Mouse (Mus musculus) limb, embryonic 13.5 days (tissue): ENCODE data around the gene Fto. TPM values are rescaled to one million over a fixed set of nuclear protein-coding genes. Genes with fewer than 3 reads are reported as not detected.

ENCODE experiments used
- ATAC-seq: fragments of 200-750 bp; cut with Nextera tagmentation; 2 replicates; pipeline ENCODE4 v1.8.0; 2017; ENCODE audit warnings: low read depth, moderate number of reproducible peaks, moderate TSS enrichment; ENCODE audit not compliant: low FRiP score
- H3K27ac ChIP-seq: fragments of 300-500 bp; sonication (generic); 2 replicates; pipeline ENCODE4 v1.5.1; 2015; ENCODE audit warnings: inconsistent platforms, mild to moderate bottlenecking, moderate library complexity
- H3K27me3 ChIP-seq: fragments of 300-500 bp; sonication (generic); 2 replicates; pipeline ENCODE4 v1.6.1; 2015; ENCODE audit warnings: mild to moderate bottlenecking, inconsistent platforms
- H3K36me3 ChIP-seq: fragments of 300-500 bp; sonication (generic); 2 replicates; pipeline ENCODE4 v1.6.1; 2015; ENCODE audit warnings: inconsistent platforms, mild to moderate bottlenecking, moderate library complexity
- H3K4me1 ChIP-seq: fragments of 300-500 bp; sonication (generic); 2 replicates; pipeline ENCODE4 v1.6.1; 2015; ENCODE audit warnings: inconsistent platforms
- H3K4me2 ChIP-seq: fragments of 300-500 bp; sonication (generic); replicated peaks from 2 replicates; pipeline ENCODE4 v1.6.1; 2015; ENCODE audit warnings: inconsistent platforms, mild to moderate bottlenecking, moderate library complexity
- H3K4me3 ChIP-seq: fragments of 300-500 bp; sonication (generic); 2 replicates; pipeline ENCODE4 v1.5.1; 2015; ENCODE audit warnings: moderate library complexity, mild to moderate bottlenecking, inconsistent platforms
- H3K9ac ChIP-seq: fragments of 300-500 bp; sonication (generic); 2 replicates; pipeline ENCODE4 v1.6.1; 2015; ENCODE audit warnings: mild to moderate bottlenecking, inconsistent platforms
- H3K9me3 ChIP-seq: fragments of 300-500 bp; sonication (generic); 2 replicates; pipeline ENCODE4 v1.6.1; 2016; ENCODE audit warnings: inconsistent platforms
- WGBS: fragments of 180-500 bp; shearing (Covaris S2); methylation state at CpG from one replicate; pipeline ENCODE4 v1.1.7; 2015; 5-methylcytosine and 5-hydroxymethylcytosine counted together
- polyA plus RNA-seq: library from polyadenylated mRNA; unstranded; fragments of >200 nt; fragmentation: Nextera tagmentation; extraction: Ambion mirVana; gene quantifications from 2 replicates; pipeline ENCODE4 v1.2.1, GENCODE M21; 2015

The Fto gene
- polyA plus RNA-seq, 1 experiment from 2014 or later, result 106 TPM

- 82% methylated on average over 6 of the region's 6 CpGs for WGBS
- H3K27ac ChIP-seq, result no peak overlapping the region
- no peak for ATAC-seq
Measured at GRCm38 (mm10) chr8:91364216-91364615, 50.9 kb downstream of the Fto start.

DNA sequence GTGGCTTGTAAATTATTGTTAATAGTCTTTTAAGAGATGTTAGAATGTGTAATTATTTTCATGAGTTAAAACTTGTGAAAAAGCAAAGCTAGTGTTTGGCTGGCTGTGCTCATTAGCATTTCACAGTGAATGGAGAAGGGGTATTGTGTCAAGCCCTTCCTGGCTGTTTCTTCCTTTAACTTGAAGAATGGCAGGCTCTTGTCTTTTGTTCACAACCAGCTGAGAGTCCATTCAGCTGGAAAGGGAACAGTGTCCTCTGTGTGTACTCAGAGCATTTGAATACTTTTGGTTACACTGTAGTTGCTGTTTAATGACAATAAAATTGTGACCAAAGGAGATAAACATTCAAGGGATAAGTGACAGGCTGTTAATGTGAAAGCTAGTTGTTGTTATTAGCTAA is 52.5 kb downstream of the Fto start:
- Histone ChIP-seq H3K9ac (no peak overlapping the region), H3K36me3 (no peaks in the 10 kb centered on the region), H3K27ac (no peak overlapping the region), H3K27me3 (no peaks in the 10 kb centered on the region), H3K9me3 (no peaks in the 10 kb centered on the region), H3K4me3 (no peak overlapping the region), H3K4me2 (no peak overlapping the region), H3K4me1 (peaks cover 28% of the 10 kb centered on the region)
- ATAC-seq, result no peak

More at GRCm38 (mm10) chr8:91364216-91364615, 50.9 kb downstream of the Fto start:
- Histone ChIP-seq H3K4me1 (peaks cover 38% of the 10 kb centered on the region), H3K9ac (no peak overlapping the region), H3K36me3 (no peaks in the 10 kb centered on the region), H3K27me3 (no peaks in the 10 kb centered on the region), H3K9me3 (no peaks in the 10 kb centered on the region), H3K4me3 (no peak overlapping the region), H3K4me2 (no peak overlapping the region)

GRCm38 (mm10) chr8:91370899-91371298 is 57.6 kb downstream of the Fto start:
- 0 out of 2 replicates have a peak, but pooled peaks have one; percentile 48 for ATAC-seq
- Histone ChIP-seq H3K27ac (no peak overlapping the region), H3K4me3 (no peak overlapping the region), H3K4me1 (peaks cover 30% of the 10 kb centered on the region), H3K9me3 (no peaks in the 10 kb centered on the region), H3K4me2 (no peak overlapping the region), H3K36me3 (no peaks in the 10 kb centered on the region), H3K9ac (no peak overlapping the region), H3K27me3 (peaks cover 16% of the 10 kb centered on the region)
- WGBS, result 54% methylated on average over 12 of the region's 12 CpGs

DNA sequence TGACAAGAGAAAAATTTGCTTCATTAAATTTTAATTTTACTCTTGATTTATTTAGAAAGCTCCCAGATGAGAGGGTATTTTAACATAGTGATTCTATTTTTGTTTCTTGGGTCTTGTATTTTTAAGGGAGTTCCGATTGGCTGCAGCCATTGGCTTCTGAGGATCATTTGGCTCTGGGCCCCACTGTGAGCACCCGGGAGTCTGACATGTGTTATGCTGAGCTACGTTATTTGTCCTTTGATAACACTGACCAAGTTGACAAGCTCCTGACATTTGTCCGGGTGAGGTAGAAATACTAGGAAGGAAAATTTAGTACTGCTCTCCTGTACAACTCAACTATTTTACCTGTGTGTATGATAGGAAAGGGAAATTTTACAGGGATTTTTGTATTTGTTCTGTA is 58.7 kb downstream of the Fto start:
- no peak for ATAC-seq
- no peaks in the 10 kb centered on the region for H3K9me3 ChIP-seq
- H3K27me3 ChIP-seq, result peaks cover 19% of the 10 kb centered on the region
- no peak overlapping the region for H3K4me2 ChIP-seq
- WGBS, result 61% methylated on average over 4 of the region's 4 CpGs
- H3K4me1 ChIP-seq, result peaks cover 39% of the 10 kb centered on the region
- no peak overlapping the region for H3K4me3 ChIP-seq
- H3K36me3 ChIP-seq, result no peaks in the 10 kb centered on the region
- H3K27ac ChIP-seq, result no peak overlapping the region
- no peak overlapping the region for H3K9ac ChIP-seq

DNA sequence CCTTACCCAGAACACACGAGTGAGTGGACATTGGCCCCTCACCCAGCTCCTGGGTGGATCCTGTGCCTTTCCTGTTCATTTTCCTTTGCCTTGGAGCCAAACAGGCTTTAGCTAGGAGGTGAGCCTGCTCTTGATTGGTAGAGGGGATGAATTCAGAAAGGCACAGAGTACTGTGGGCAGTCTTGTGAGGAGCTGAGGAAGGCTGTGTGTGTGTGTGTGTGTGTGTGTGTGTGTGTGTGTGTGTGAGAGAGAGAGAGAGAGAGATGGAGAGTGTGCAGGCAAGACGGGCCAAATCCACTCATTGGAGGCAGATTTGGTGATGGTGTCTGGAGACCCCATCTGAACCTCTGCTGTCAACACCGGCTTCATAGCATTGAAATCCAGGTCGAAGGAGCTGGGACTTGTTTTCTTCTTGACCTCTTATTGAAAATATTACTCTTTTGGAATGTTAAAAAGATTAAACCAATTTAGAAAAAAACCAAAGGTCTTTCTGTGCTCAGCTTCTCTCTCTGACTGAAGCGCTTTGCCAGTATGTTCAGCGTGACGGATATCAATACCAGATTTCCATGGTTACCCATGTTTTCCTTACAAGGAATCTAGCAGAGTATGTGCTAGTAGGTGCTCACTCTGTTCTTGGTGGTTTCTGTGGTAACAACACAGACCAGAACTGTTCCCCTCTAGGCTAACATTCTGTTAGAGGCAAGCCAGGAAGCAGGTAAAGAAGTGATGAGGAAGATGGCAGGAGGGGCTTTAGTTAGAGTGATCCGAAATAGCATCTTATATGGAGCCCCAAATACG is 59.7 kb downstream of the Fto start:
- Histone ChIP-seq H3K9me3 (no peaks in the 10 kb centered on the region), H3K27me3 (peaks cover 24% of the 10 kb centered on the region), H3K36me3 (no peaks in the 10 kb centered on the region), H3K9ac (no peak overlapping the region), H3K4me3 (no peak overlapping the region), H3K4me1 (peaks cover 48% of the 10 kb centered on the region), H3K27ac (no peak overlapping the region), H3K4me2 (no peak overlapping the region)
- no peak for ATAC-seq
- WGBS, result 77% methylated on average over 9 of the region's 9 CpGs

GRCm38 (mm10) chr8:91375054-91375938 is 62.0 kb downstream of the Fto start:
- WGBS, result 45% methylated on average over 20 of the region's 20 CpGs
- Histone ChIP-seq H3K36me3 (no peaks in the 10 kb centered on the region), H3K9me3 (no peaks in the 10 kb centered on the region), H3K4me2 (no peak overlapping the region), H3K4me1 (peaks cover 70% of the 10 kb centered on the region), H3K4me3 (no peak overlapping the region), H3K27ac (no peak overlapping the region), H3K9ac (no peak overlapping the region), H3K27me3 (peaks cover 25% of the 10 kb centered on the region)
- no peak for ATAC-seq

- Histone ChIP-seq H3K4me2 (peak overlapping the region; percentile 37), H3K9me3 (no peaks in the 10 kb centered on the region), H3K36me3 (no peaks in the 10 kb centered on the region), H3K27me3 (peaks cover 25% of the 10 kb centered on the region), H3K27ac (peak overlapping the region; percentile 6; the same call in 1 of the 2 replicates), H3K9ac (0 out of 2 replicates have a peak overlapping the region, but pooled peaks have one; percentile 27), H3K4me3 (no peak overlapping the region), H3K4me1 (peaks cover 76% of the 10 kb centered on the region)
- ATAC-seq, result no peak
- WGBS, result 10% methylated on average over 11 of the region's 11 CpGs
Measured at GRCm38 (mm10) chr8:91376785-91377184, 63.5 kb downstream of the Fto start.

- Histone ChIP-seq H3K4me3 (no peak overlapping the region), H3K4me1 (peaks cover 79% of the 10 kb centered on the region), H3K27ac (no peak overlapping the region), H3K9ac (no peak overlapping the region), H3K9me3 (no peaks in the 10 kb centered on the region), H3K4me2 (no peak overlapping the region), H3K36me3 (no peaks in the 10 kb centered on the region), H3K27me3 (peaks cover 25% of the 10 kb centered on the region)
- ATAC-seq, result no peak
- WGBS, result 58% methylated on average over 6 of the region's 6 CpGs
Measured at GRCm38 (mm10) chr8:91377275-91377674, 64.0 kb downstream of the Fto start.

DNA sequence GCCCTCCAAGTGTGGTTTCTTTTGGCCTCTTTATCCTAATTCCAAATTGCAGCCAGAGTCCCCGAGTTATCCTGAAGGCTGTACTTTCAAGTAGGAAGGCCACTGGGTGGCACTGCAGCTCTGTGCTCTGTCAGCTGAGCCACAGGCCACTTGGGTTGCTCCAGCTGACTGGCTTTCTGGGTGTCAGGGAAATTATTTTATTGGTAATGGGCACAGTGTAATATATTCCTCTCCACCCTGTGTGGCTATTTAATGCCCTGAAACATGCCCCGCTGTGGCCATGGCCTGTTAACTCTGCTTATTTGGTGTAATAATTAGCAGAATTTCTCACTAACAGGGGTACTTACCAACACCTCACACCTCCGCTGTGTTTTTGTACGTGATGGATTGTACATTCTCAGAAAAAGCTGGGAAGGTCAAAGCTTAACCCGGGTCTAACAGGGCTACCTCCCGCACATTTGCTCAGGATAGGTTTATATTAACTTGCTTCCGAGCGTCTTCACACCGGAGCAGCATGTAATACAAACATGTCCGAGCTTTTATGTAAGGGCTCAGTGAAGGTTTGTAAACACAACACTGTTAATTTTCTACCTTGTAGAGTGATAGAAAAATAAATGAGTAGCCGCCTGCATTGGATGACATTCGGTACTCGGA is 65.6 kb downstream of the Fto start:
- 42% methylated on average over 13 of the region's 13 CpGs for WGBS
- Histone ChIP-seq H3K9ac (no peak overlapping the region), H3K4me2 (no peak overlapping the region), H3K36me3 (no peaks in the 10 kb centered on the region), H3K9me3 (no peaks in the 10 kb centered on the region), H3K27me3 (peaks cover 21% of the 10 kb centered on the region), H3K4me1 (peaks cover 75% of the 10 kb centered on the region), H3K27ac (no peak overlapping the region), H3K4me3 (no peak overlapping the region)
- peak; percentile 70 for ATAC-seq

- Histone ChIP-seq H3K4me1 (peaks cover 59% of the 10 kb centered on the region), H3K4me3 (no peak overlapping the region), H3K27me3 (peaks cover 9% of the 10 kb centered on the region; the same call in 1 of the 2 replicates), H3K9ac (no peak overlapping the region), H3K36me3 (peaks cover 7% of the 10 kb centered on the region; the same call in 1 of the 2 replicates), H3K27ac (no peak overlapping the region), H3K4me2 (no peak overlapping the region), H3K9me3 (no peaks in the 10 kb centered on the region)
- WGBS, result 30% methylated on average over 10 of the region's 10 CpGs
- ATAC-seq, result no peak
Measured at GRCm38 (mm10) chr8:91380796-91381542, 67.6 kb downstream of the Fto start.

DNA sequence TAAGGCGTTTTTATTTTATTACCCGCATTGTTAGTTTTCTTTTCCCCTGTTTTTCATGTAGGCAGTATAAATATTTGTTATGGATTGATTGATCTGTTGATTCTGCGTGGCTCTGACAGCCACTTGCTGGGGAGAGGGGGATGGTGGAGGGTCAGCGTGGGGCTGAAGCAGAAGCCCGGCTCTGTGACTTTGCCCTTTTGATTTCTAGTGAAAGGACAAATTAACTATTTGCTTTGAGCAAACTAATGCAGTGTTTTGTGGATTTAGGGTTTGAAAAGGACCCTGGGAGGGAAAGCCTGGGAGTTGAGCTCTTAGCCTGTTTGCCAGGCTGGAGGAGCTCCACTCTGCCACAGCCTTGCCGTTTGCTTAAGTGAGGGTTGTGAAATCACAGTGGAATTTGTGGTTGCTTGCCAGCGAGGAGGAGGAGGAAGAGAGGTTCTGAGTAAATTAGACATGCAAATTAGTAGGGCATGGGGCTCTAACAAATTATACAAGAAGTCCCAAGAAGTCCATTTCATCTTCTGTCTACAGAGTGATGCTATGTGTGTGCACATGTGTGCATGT is 68.3 kb downstream of the Fto start:
- ATAC-seq, result no peak
- 22% methylated on average over 7 of the region's 7 CpGs for WGBS
- Histone ChIP-seq H3K27me3 (peaks cover 7% of the 10 kb centered on the region; the same call in 1 of the 2 replicates), H3K4me3 (no peak overlapping the region), H3K4me1 (peaks cover 52% of the 10 kb centered on the region), H3K9ac (no peak overlapping the region), H3K9me3 (no peaks in the 10 kb centered on the region), H3K27ac (no peak overlapping the region), H3K36me3 (peaks cover 7% of the 10 kb centered on the region; the same call in 1 of the 2 replicates), H3K4me2 (no peak overlapping the region)
